Mouse (Mus musculus): ENCODE results near the gene Rmnd5b. TPM values are rescaled to one million over a fixed set of nuclear protein-coding genes. Genes with fewer than 3 reads are reported as not detected.

Gene Rmnd5b
- polyA plus RNA-seq, 1 experiment = 11.1 TPM

- Histone ChIP-seq H3K27ac (replicated peaks; ENCODE audit: low read depth, low read length) (no peak overlapping the region), H3K4me3 (ENCODE audit: insufficient read depth, low read depth, low read length) (no peak overlapping the region), H3K4me1 (ENCODE audit: control insufficient read depth, insufficient read depth, insufficient read length, low read length) (no peaks in the 10 kb centered on the region)
These were observed 58.1 kb downstream of the Rmnd5b start for GRCm38 (mm10) chr11:51577587-51577986.

DNA sequence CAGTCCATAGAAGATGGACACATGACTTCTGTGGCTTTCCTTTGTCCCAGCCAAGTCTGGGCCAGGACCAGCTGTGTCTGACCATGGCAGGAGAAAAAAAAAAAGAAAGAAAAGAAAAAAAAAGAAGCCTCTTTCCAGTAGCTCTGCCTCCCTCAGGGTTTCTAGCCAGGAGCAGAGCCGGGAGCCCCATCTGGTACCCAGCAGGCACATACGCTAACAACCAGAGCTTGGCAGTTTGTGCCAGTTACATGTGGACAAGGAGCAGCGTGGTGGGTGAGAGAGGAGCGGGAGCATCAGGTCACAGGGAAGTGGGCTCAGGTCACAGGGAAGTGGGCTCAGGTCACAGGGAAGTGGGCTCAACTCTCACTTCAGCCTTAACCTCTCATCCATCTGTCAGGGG lies 59.2 kb downstream of the Rmnd5b start:
- no peak overlapping the region for H3K27ac ChIP-seq (replicated peaks; ENCODE audit: low read depth, low read length)
- no peaks in the 10 kb centered on the region for H3K4me1 ChIP-seq (ENCODE audit: control insufficient read depth, insufficient read depth, insufficient read length, low read length)

More for the DNA sequence above, 59.2 kb downstream of the Rmnd5b start:
- H3K4me3 ChIP-seq (ENCODE audit: insufficient read depth, low read depth, low read length) = no peak overlapping the region

Other genes with a start within 250 kb of the Rmnd5b start
- gene Phykpl, start 51.1 kb downstream of the Rmnd5b start, polyA plus RNA-seq (2012; ENCODE audit: insufficient read depth, insufficient read length, missing spikeins) = 10.1 and 18.5 TPM in 2 replicates
- gene Hnrnpab, start 29.0 kb downstream of the Rmnd5b start, polyA plus RNA-seq (2012; ENCODE audit: insufficient read depth, insufficient read length, missing spikeins) = 117 and 131 TPM in 2 replicates
- 43.4 and 50.7 TPM in 2 replicates for gene Nhp2, start 16.2 kb downstream of the Rmnd5b start, polyA plus RNA-seq (2012; ENCODE audit: insufficient read depth, insufficient read length, missing spikeins)
- 2.0 and 4.8 TPM in 2 replicates for gene N4bp3, start 14.9 kb upstream of the Rmnd5b start, polyA plus RNA-seq (2012; ENCODE audit: insufficient read depth, insufficient read length, missing spikeins)
- gene D930048N14Rik, start 15.1 kb upstream of the Rmnd5b start, polyA plus RNA-seq (2012; ENCODE audit: insufficient read depth, insufficient read length, missing spikeins) = 0.46 and 0.52 TPM in 2 replicates
- 76.0 and 82.6 TPM in 2 replicates for gene 0610009B22Rik, start 53.0 kb upstream of the Rmnd5b start, polyA plus RNA-seq (2012; ENCODE audit: insufficient read depth, insufficient read length, missing spikeins)
- 8.8 and 12.5 TPM in 2 replicates for gene Sec24a, start 127.7 kb upstream of the Rmnd5b start, polyA plus RNA-seq (2012; ENCODE audit: insufficient read depth, insufficient read length, missing spikeins)
- gene Sar1b, start 127.8 kb upstream of the Rmnd5b start, polyA plus RNA-seq (2012; ENCODE audit: insufficient read depth, insufficient read length, missing spikeins) = 158 and 181 TPM in 2 replicates
- gene Jade2, start 221.8 kb upstream of the Rmnd5b start, polyA plus RNA-seq (2012; ENCODE audit: insufficient read depth, insufficient read length, missing spikeins) = 1.9 and 2.6 TPM in 2 replicates

All from brown adipose tissue, adult 24 weeks (tissue).